Mouse (Mus musculus) heart, postnatal 25 days (tissue): ENCODE data around the gene Acap3. TPM values are rescaled to one million over a fixed set of nuclear protein-coding genes. Genes with fewer than 3 reads are reported as not detected.

Experiments used
- DNase-seq: peaks from one replicate; pipeline ENCODE4 v3.0.0; 2022; ENCODE audit warnings: low spot score
- intact Hi-C: fragments of 180-260 bp; cut with DNase I; formaldehyde crosslinking; loops from one replicate; pipeline ENCODE4 v1.15.1; 2025
- microRNA-seq: library from miRNA; unstranded; fragments of <30 nt; microRNA quantifications from one replicate; pipeline ENCODE4 v1.2.0, GENCODE M21; 2022
- total RNA-seq, 2 experiments: library from RNA; stranded (reverse); gene quantifications; 2 replicates each; pipeline ENCODE4 v1.2.3; 2021

The Acap3 gene
- total RNA-seq, 2 experiments from 2014 or later, result 11.7 to 18.0 TPM

GRCm38 (mm10) chr4:155906125-155906524 is 14.5 kb downstream of the Acap3 start:
- intact Hi-C loops, result no loop called here
- no peak for DNase-seq

- DNase-seq, result no peak
- intact Hi-C loops, result no loop called here
Measured at GRCm38 (mm10) chr4:155907003-155907402, 15.4 kb downstream of the Acap3 start.

- intact Hi-C loops, result no loop called here
- no peak for DNase-seq
Measured at GRCm38 (mm10) chr4:155908281-155908680, 16.7 kb downstream of the Acap3 start.

GRCm38 (mm10) chr4:155908751-155909150 is 17.1 kb downstream of the Acap3 start:
- no peak for DNase-seq
- intact Hi-C loops, result no loop called here

GRCm38 (mm10) chr4:155932031-155932430 is 40.4 kb downstream of the Acap3 start:
- DNase-seq, result no peak

GRCm38 (mm10) chr4:155943049-155943452 is 51.4 kb downstream of the Acap3 start:
- peak; percentile 61 for DNase-seq
- intact Hi-C loops, result loop anchor here (5.0 kb wide), 2 partner anchors 96 to 111 kb away; partner anchors contain the start of genes Aurkaip1 and Dvl1

More at GRCm38 (mm10) chr4:155932031-155932430, 40.4 kb downstream of the Acap3 start:
- intact Hi-C loops, result no loop called here

- intact Hi-C loops, result loop anchor here (5.0 kb wide), 2 partner anchors 96 to 111 kb away; partner anchors contain the start of genes Aurkaip1 and Dvl1
- DNase-seq, result peak; percentile 95
Measured at GRCm38 (mm10) chr4:155943534-155944249, 52.1 kb downstream of the Acap3 start, which contains the start of gene Ube2j2. Gene Ube2j2 (plus strand): TSS chr4:155943831.

- no peak for DNase-seq
- intact Hi-C loops, result loop anchor here (5.0 kb wide), 2 partner anchors 97 to 112 kb away; partner anchors contain the start of genes Aurkaip1 and Dvl1
Measured at GRCm38 (mm10) chr4:155944271-155944670, 52.6 kb downstream of the Acap3 start.

GRCm38 (mm10) chr4:155947094-155947493 is 55.5 kb downstream of the Acap3 start:
- intact Hi-C loops, result no loop called here
- DNase-seq, result no peak

- intact Hi-C loops, result no loop called here
- DNase-seq, result no peak
Measured at GRCm38 (mm10) chr4:155955491-155955890, 63.9 kb downstream of the Acap3 start.

Small RNA genes within 50 kb of the gene (microRNA-seq; reads per million reads assigned to microRNA genes)
- gene Gm22991, result not detected

Other genes with a start within 250 kb of the Acap3 start
- gene Gm10563, start 246.4 kb upstream of the Acap3 start, total RNA-seq, result not detected
- gene Mmp23, start 238.4 kb upstream of the Acap3 start, total RNA-seq, result 1 to 10 TPM; 8.5 to 8.6 TPM
- gene Mib2, start 222.6 kb upstream of the Acap3 start, total RNA-seq, result 10 to 100 TPM; 23.0 to 28.0 TPM
- gene Fndc10, start 197.5 kb upstream of the Acap3 start, total RNA-seq, result 1 to 10 TPM; 1.2 TPM
- 10 to 100 TPM; 41.8 to 44.6 TPM for gene Ssu72, start 187.0 kb upstream of the Acap3 start, total RNA-seq
- gene Tmem240, start 157.0 kb upstream of the Acap3 start, total RNA-seq, result under 1 TPM; 0.60 to 0.87 TPM
- gene Atad3a, start 130.7 kb upstream of the Acap3 start, total RNA-seq, result 10 to 100 TPM; 49.6 to 50.3 TPM
- gene Vwa1, start 117.1 kb upstream of the Acap3 start, total RNA-seq, result 1 to 10 TPM; 7.9 to 9.4 TPM
- under 1 TPM; 0.75 to 0.84 TPM for gene Tmem88b, start 105.9 kb upstream of the Acap3 start, total RNA-seq
- not detected for gene Ankrd65, start 101.4 kb upstream of the Acap3 start, total RNA-seq
- 10 to 100 TPM; 75.0 to 78.0 TPM for gene Mrpl20, start 88.9 kb upstream of the Acap3 start, total RNA-seq
- gene Ccnl2, start 79.3 kb upstream of the Acap3 start, total RNA-seq, result 10 to 100 TPM; 35.6 to 37.8 TPM
- 100 to 1,000 TPM; 108 to 109 TPM for gene Aurkaip1, start 60.5 kb upstream of the Acap3 start, total RNA-seq
- gene Mxra8, start 52.1 kb upstream of the Acap3 start, total RNA-seq, result 10 to 100 TPM; 30.5 to 33.0 TPM
- 10 to 100 TPM; 43.3 to 44.3 TPM for gene Dvl1, start 44.4 kb upstream of the Acap3 start, total RNA-seq
- under 1 TPM; 0.14 to 0.26 TPM for gene Tas1r3, start 28.5 kb upstream of the Acap3 start, total RNA-seq
- gene Cptp, start 22.4 kb upstream of the Acap3 start, total RNA-seq, result 10 to 100 TPM in 1 of 2 experiments, 1 to 10 TPM in 1; 8.1 to 10.5 TPM
- 10 to 100 TPM; 15.9 to 17.5 TPM for gene Ints11, start 22.3 kb upstream of the Acap3 start, total RNA-seq
- 10 to 100 TPM; 12.8 to 13.8 TPM for gene Pusl1, start within 50 bp of the Acap3 start, total RNA-seq
- 10 to 100 TPM; 50.7 to 60.2 TPM for gene Ube2j2, start 52.0 kb downstream of the Acap3 start, total RNA-seq
- gene C1qtnf12, start 70.5 kb downstream of the Acap3 start, total RNA-seq, result 10 to 100 TPM; 13.3 to 14.6 TPM
- 1 to 10 TPM; 2.4 to 2.7 TPM for gene B3galt6, start 100.8 kb downstream of the Acap3 start, total RNA-seq
- gene Sdf4, start 101.0 kb downstream of the Acap3 start, total RNA-seq, result 10 to 100 TPM; 77.3 to 81.8 TPM
- under 1 TPM in 1 of 2 experiments, not detected in 1; 0.23 TPM for gene Tnfrsf4, start 122.0 kb downstream of the Acap3 start, total RNA-seq
- gene Tnfrsf18, start 134.3 kb downstream of the Acap3 start, total RNA-seq, result under 1 TPM in 1 of 2 experiments, not detected in 1; 0.34 TPM
- not detected for gene Ttll10, start 167.6 kb downstream of the Acap3 start, total RNA-seq
- 1 to 10 TPM; 3.3 to 3.6 TPM for gene 9430015G10Rik, start 218.2 kb downstream of the Acap3 start, total RNA-seq
- under 1 TPM in 1 of 2 experiments, not detected in 1; 0.10 TPM for gene Rnf223, start 238.7 kb downstream of the Acap3 start, total RNA-seq